Mouse (Mus musculus) embryonic facial prominence, embryonic 12.5 days (tissue): ENCODE results near the gene Bcl7b. TPM values are rescaled to one million over a fixed set of nuclear protein-coding genes. Genes with fewer than 3 reads are reported as not detected.

ENCODE experiments used
- ATAC-seq: fragments of 200-750 bp; cut with Nextera tagmentation; 2 replicates; pipeline ENCODE4 v1.8.0; 2017; ENCODE audit not compliant: insufficient number of reproducible peaks, insufficient read depth, low FRiP score, low TSS enrichment
- H3K27ac ChIP-seq: fragments of 300-500 bp; sonication (generic); 2 replicates; pipeline ENCODE4 v1.5.1; 2016; ENCODE audit warnings: mild to moderate bottlenecking
- H3K27me3 ChIP-seq: fragments of 300-500 bp; sonication (generic); 2 replicates; pipeline ENCODE4 v1.6.1; 2016; ENCODE audit warnings: mild to moderate bottlenecking, moderate library complexity
- H3K36me3 ChIP-seq: fragments of 300-500 bp; sonication (generic); 2 replicates; pipeline ENCODE4 v1.6.1; 2016; ENCODE audit warnings: mild to moderate bottlenecking
- H3K4me1 ChIP-seq: fragments of 300-500 bp; sonication (generic); 2 replicates; pipeline ENCODE4 v1.6.1; 2016
- H3K4me2 ChIP-seq: fragments of 300-500 bp; sonication (generic); replicated peaks from 2 replicates; pipeline ENCODE4 v1.6.1; 2016; ENCODE audit warnings: mild to moderate bottlenecking, moderate library complexity
- H3K4me3 ChIP-seq: fragments of 300-500 bp; sonication (generic); 2 replicates; pipeline ENCODE4 v1.5.1; 2016; ENCODE audit warnings: mild to moderate bottlenecking
- H3K9ac ChIP-seq: fragments of 300-500 bp; sonication (generic); 2 replicates; pipeline ENCODE4 v1.6.1; 2016; ENCODE audit warnings: mild to moderate bottlenecking, moderate library complexity
- H3K9me3 ChIP-seq: fragments of 300-500 bp; sonication (generic); 2 replicates; pipeline ENCODE4 v1.6.1; 2016; ENCODE audit warnings: mild to moderate bottlenecking, moderate library complexity
- WGBS: fragments of 180-500 bp; shearing (Covaris S2); methylation state at CpG from one replicate; pipeline ENCODE4 v1.1.7; 2016; 5-methylcytosine and 5-hydroxymethylcytosine counted together
- polyA plus RNA-seq: library from polyadenylated mRNA; unstranded; fragments of >200 nt; fragmentation: Nextera tagmentation; extraction: Ambion mirVana; gene quantifications from 2 replicates; pipeline ENCODE4 v1.2.1, GENCODE M21; 2016

Gene Bcl7b
- polyA plus RNA-seq, 1 experiment from 2014 or later: 47.7 TPM

- Histone ChIP-seq H3K4me2 (peak within 1 kb of the TSS; percentile 67), H3K27ac (peak within 1 kb of the TSS; percentile 99)
Measured at GRCm38 (mm10) chr5:135186621-135187348, 18.7 kb downstream of the Bcl7b start, which contains the start of gene Baz1b. Gene Baz1b, plus strand, starts transcription at chr5:135187264.

GRCm38 (mm10) chr5:135187349-135188213 lies 19.5 kb downstream of the Bcl7b start:
- WGBS: under 1% methylated on average over 71 of the region's 102 CpGs
- Histone ChIP-seq H3K4me2 (peak overlapping the region; percentile 67), H3K9me3 (no peaks in the 10 kb centered on the region), H3K27me3 (no peaks in the 10 kb centered on the region), H3K36me3 (peaks cover 11% of the 10 kb centered on the region), H3K4me3 (peak overlapping the region; percentile 86), H3K27ac (peak overlapping the region; percentile 99), H3K9ac (peak overlapping the region; percentile 99), H3K4me1 (peaks cover 23% of the 10 kb centered on the region)
- no peak; the same call in 1 of the 2 replicates for ATAC-seq

More at GRCm38 (mm10) chr5:135186621-135187348, 18.7 kb downstream of the Bcl7b start, which contains the start of gene Baz1b:
- WGBS: under 1% methylated on average over 57 of the region's 57 CpGs
- H3K4me3 ChIP-seq: peak within 1 kb of the TSS; percentile 86
- H3K4me1 ChIP-seq: peaks cover 20% of the 10 kb centered on the region
- no peaks in the 10 kb centered on the region for H3K27me3 ChIP-seq
- peaks cover 19% of the 10 kb centered on the region for H3K36me3 ChIP-seq
- peak; percentile 96 for ATAC-seq
- peak within 1 kb of the TSS; percentile 99 for H3K9ac ChIP-seq
- H3K9me3 ChIP-seq: no peaks in the 10 kb centered on the region

GRCm38 (mm10) chr5:135188214-135188554 lies 20.1 kb downstream of the Bcl7b start:
- Histone ChIP-seq H3K4me3 (peak overlapping the region; percentile 86), H3K9me3 (no peaks in the 10 kb centered on the region), H3K27me3 (no peaks in the 10 kb centered on the region), H3K27ac (peak overlapping the region; percentile 99), H3K36me3 (peaks cover 7% of the 10 kb centered on the region; the same call in 1 of the 2 replicates), H3K9ac (peak overlapping the region; percentile 99), H3K4me1 (peaks cover 29% of the 10 kb centered on the region), H3K4me2 (peak overlapping the region; percentile 67)
- under 1% methylated on average over 8 of the region's 8 CpGs for WGBS
- no peak for ATAC-seq

GRCm38 (mm10) chr5:135189281-135190022 lies 21.4 kb downstream of the Bcl7b start:
- peaks cover 12% of the 10 kb centered on the region for H3K36me3 ChIP-seq
- WGBS: 56% methylated on average over 2 of the region's 2 CpGs
- peaks cover 29% of the 10 kb centered on the region for H3K4me1 ChIP-seq
- H3K4me2 ChIP-seq: peak overlapping the region; percentile 67
- no peaks in the 10 kb centered on the region for H3K9me3 ChIP-seq
- H3K4me3 ChIP-seq: peak overlapping the region; percentile 86
- H3K9ac ChIP-seq: peak overlapping the region; percentile 99; the same call in 1 of the 2 replicates
- H3K27ac ChIP-seq: no peak overlapping the region
- H3K27me3 ChIP-seq: no peaks in the 10 kb centered on the region
- no peak for ATAC-seq

- no peak overlapping the region for H3K27ac ChIP-seq
- no peak for ATAC-seq
- H3K4me1 ChIP-seq: peaks cover 29% of the 10 kb centered on the region
- H3K4me2 ChIP-seq: no peak overlapping the region
- no peak overlapping the region for H3K4me3 ChIP-seq
- 22% methylated on average over 2 of the region's 2 CpGs for WGBS
- peaks cover 29% of the 10 kb centered on the region for H3K36me3 ChIP-seq
- no peaks in the 10 kb centered on the region for H3K27me3 ChIP-seq
- H3K9me3 ChIP-seq: no peaks in the 10 kb centered on the region
- H3K9ac ChIP-seq: no peak overlapping the region
Measured at GRCm38 (mm10) chr5:135191620-135192019, 23.5 kb downstream of the Bcl7b start.

GRCm38 (mm10) chr5:135192431-135192830 lies 24.3 kb downstream of the Bcl7b start:
- Histone ChIP-seq H3K9ac (no peak overlapping the region), H3K36me3 (peaks cover 29% of the 10 kb centered on the region), H3K4me1 (peaks cover 29% of the 10 kb centered on the region), H3K4me3 (no peak overlapping the region), H3K4me2 (no peak overlapping the region), H3K9me3 (no peaks in the 10 kb centered on the region), H3K27me3 (no peaks in the 10 kb centered on the region), H3K27ac (no peak overlapping the region)
- WGBS: 83% methylated on average over 1 of the region's 1 CpGs
- ATAC-seq: no peak

GRCm38 (mm10) chr5:135196367-135196766 lies 28.3 kb downstream of the Bcl7b start:
- no peak for ATAC-seq
- Histone ChIP-seq H3K27ac (no peak overlapping the region), H3K9ac (no peak overlapping the region), H3K9me3 (no peaks in the 10 kb centered on the region), H3K36me3 (peaks cover 59% of the 10 kb centered on the region), H3K4me1 (peaks cover 8% of the 10 kb centered on the region; the same call in 1 of the 2 replicates), H3K27me3 (no peaks in the 10 kb centered on the region), H3K4me3 (no peak overlapping the region), H3K4me2 (no peak overlapping the region)
- 86% methylated on average over 6 of the region's 6 CpGs for WGBS

- Histone ChIP-seq H3K9me3 (no peaks in the 10 kb centered on the region), H3K4me2 (no peak overlapping the region), H3K27ac (no peak overlapping the region), H3K36me3 (peaks cover 80% of the 10 kb centered on the region), H3K9ac (no peak overlapping the region), H3K4me1 (no peaks in the 10 kb centered on the region), H3K4me3 (no peak overlapping the region), H3K27me3 (no peaks in the 10 kb centered on the region)
- WGBS: 57% methylated on average over 3 of the region's 3 CpGs
- no peak for ATAC-seq
Measured at GRCm38 (mm10) chr5:135202763-135203162, 34.7 kb downstream of the Bcl7b start.

GRCm38 (mm10) chr5:135208197-135208596 lies 40.1 kb downstream of the Bcl7b start:
- Histone ChIP-seq H3K4me1 (no peaks in the 10 kb centered on the region), H3K9ac (no peak overlapping the region), H3K36me3 (peaks cover 88% of the 10 kb centered on the region), H3K9me3 (no peaks in the 10 kb centered on the region), H3K4me2 (no peak overlapping the region), H3K4me3 (no peak overlapping the region), H3K27me3 (no peaks in the 10 kb centered on the region), H3K27ac (no peak overlapping the region)
- WGBS: 94% methylated on average over 1 of the region's 1 CpGs
- no peak for ATAC-seq

GRCm38 (mm10) chr5:135216871-135217270 lies 48.8 kb downstream of the Bcl7b start:
- H3K4me2 ChIP-seq: no peak overlapping the region
- H3K9me3 ChIP-seq: no peaks in the 10 kb centered on the region
- H3K27me3 ChIP-seq: no peaks in the 10 kb centered on the region
- H3K36me3 ChIP-seq: peaks cover 93% of the 10 kb centered on the region
- 94% methylated on average over 6 of the region's 6 CpGs for WGBS
- no peak overlapping the region for H3K4me3 ChIP-seq
- no peak overlapping the region for H3K9ac ChIP-seq
- no peak overlapping the region for H3K27ac ChIP-seq
- no peak for ATAC-seq
- no peaks in the 10 kb centered on the region for H3K4me1 ChIP-seq

GRCm38 (mm10) chr5:135220941-135221340 lies 52.9 kb downstream of the Bcl7b start:
- peaks cover 89% of the 10 kb centered on the region for H3K36me3 ChIP-seq
- no peak overlapping the region for H3K27ac ChIP-seq
- no peak overlapping the region for H3K4me2 ChIP-seq
- H3K27me3 ChIP-seq: no peaks in the 10 kb centered on the region
- no peak overlapping the region for H3K9ac ChIP-seq
- H3K9me3 ChIP-seq: no peaks in the 10 kb centered on the region
- H3K4me3 ChIP-seq: no peak overlapping the region
- H3K4me1 ChIP-seq: no peaks in the 10 kb centered on the region
- no peak for ATAC-seq
